Mouse (Mus musculus) heart, postnatal 25 days (tissue): ENCODE measurements around the gene Cox18. TPM values are rescaled to one million over a fixed set of nuclear protein-coding genes. Genes with fewer than 3 reads are reported as not detected.
"Not testable (repeated sequence)": the region's sequence is repeated elsewhere in the genome, so short reads cannot be mapped to it uniquely, and the experiment has no call there.

ENCODE experiments used
- DNase-seq: peaks from one replicate; pipeline ENCODE4 v3.0.0; 2022; ENCODE audit warnings: low spot score
- intact Hi-C: fragments of 180-260 bp; cut with DNase I; formaldehyde crosslinking; loops from one replicate; pipeline ENCODE4 v1.15.1; 2025
- total RNA-seq, 2 experiments: library from RNA; stranded (reverse); gene quantifications; 2 replicates each; pipeline ENCODE4 v1.2.3; 2021

The Cox18 gene
- 10 to 100 TPM; 12.2 to 13.0 TPM for total RNA-seq

DNA sequence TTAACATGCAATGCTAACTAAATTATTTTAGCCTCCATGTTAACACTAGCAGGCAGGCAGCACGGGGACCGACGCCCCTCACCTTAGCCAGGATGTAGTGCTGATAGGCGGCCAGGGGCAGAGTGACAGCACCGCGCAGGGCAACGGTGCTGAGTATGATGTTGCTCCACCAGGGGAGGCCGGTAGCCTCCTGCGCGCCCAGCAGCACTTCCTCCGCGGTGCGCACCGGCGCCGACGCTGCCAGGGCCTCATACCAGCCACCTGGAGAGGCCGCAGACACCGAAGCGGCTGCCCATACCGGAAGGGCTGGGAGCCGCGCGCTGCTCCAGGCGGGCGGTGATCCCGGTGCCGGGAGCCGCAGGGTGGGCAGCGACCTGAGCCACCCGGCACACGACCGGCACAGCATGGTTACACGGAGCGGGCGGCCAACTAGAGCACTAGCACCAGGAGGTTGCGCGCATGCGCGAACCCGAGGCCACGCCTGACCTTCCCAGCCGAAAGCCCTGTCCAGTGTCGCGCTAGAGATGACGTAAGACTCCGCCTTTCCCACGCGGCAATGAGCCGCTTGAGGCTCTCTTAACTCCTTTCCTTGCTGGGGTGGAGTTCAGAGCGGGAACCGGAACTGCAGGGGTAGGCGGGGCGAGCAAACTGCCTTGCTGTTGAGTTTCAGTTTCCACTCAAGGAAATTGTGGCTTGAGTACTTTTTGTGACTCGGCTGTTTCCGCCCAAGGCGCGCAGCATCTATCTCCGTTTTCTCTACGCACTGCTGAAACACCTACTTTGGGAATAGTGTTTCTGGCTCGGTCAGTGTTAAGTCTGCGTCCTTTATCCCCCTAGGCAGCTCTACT, at the start of gene Cox18:
Cox18 (minus strand) TSS at position 468 of the 848 bp plus-strand sequence.
- intact Hi-C loops: loop anchor here (1.0 kb wide), 1 partner anchor 143 kb away; the partner anchor contains the start of gene Ankrd17
- peak; percentile 99 for DNase-seq

DNA sequence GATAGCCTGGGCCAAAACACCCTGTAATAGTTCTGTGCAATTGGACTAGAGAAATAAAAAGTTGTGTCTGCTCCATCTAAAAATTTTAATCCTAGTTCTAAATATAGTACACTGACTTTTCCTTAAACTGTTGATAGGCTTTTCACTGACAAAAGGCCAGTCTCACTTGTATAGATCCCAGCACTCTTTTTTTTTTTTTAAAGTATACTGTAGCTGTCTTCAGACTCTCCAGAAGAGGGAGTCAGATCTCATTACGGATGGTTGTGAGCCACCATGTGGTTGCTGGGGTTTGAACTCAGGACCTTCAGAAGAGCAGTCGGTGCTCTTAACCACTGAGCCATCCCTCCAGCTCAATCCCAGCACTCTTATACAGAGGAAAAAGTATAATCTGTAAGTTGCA, 38.4 kb upstream of the Cox18 start:
- DNase-seq, intact Hi-C loops: not testable (repeated sequence)

DNA sequence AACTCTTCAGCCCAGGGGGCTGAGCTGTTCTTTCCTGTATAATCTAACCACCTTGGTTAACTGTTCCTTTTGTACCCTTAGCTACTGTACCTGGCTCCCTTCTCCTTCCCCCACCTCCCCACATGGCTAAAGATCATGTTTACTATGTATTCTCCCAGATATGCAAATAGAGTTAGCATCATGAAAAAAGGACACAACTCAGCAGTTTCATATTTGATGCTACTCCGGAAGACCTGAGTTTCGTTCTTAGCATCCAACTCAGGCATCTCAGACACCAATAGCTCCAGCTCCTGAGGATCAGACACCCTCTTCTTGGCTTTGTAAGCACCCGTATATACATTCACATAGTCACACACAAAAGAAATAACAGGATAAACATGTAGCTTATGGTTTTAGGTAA, 33.2 kb upstream of the Cox18 start:
- intact Hi-C loops: no loop called here
- DNase-seq: no peak

DNA sequence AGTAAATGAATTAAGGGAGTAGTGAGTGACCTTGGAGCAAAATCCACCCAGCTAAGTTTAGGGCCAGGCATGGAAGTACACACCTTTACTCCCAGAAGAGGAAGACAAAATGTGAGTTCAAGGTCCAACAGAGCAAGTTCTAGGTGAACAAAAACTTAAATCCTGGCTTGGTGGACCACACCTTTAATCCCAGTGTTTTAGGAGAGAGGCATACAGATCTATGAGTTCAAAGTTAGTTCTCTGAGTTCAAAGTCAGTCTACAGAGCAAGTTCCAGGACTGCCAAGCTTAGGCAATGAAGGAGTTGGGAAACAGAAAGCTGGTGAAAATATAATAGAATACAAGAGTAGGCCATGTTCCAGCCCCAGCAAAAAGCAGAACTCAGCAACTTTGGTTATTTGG, 23.7 kb upstream of the Cox18 start:
- DNase-seq: no peak
- intact Hi-C loops: no loop called here

DNA sequence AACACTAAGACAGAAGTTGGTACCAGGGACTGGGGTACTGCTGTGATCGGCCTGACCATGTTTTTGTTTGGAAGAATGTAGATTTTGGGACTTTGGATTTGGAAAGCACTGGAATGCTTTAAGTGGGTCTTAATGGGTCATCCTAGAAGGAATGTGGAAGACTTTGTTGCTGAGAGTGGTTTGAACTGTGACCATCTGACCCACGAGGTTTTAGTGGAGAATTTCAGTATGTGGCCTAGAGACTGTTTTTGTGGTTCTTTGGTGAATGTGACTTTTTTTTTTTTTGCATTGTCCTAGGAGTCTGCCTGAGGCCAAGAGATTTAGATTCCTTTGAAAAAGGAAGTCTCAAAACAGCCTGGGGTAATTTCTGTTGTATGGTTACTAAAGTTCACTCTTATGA, 23.2 kb upstream of the Cox18 start:
- intact Hi-C loops: no loop called here
- DNase-seq: no peak

DNA sequence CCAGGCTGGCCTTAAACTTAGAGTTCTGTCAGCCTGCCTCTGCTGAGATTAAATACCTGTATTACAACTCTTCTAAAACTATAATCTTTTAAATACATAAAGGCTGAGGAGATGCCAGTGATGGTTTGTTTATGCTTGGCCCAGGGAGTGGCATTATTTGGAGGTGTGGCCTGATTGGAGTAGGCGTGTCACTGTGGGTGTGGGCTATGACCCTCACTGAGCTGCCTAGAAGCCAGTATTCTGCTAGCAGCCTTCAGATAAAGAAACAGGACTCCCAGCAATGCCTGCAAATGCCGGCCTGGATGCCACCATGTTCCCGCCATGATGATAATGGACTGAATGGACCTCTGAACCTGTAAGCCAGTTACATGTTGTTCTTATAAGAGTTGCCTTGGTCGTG, 22.8 kb upstream of the Cox18 start:
- no peak for DNase-seq
- intact Hi-C loops: no loop called here

DNA sequence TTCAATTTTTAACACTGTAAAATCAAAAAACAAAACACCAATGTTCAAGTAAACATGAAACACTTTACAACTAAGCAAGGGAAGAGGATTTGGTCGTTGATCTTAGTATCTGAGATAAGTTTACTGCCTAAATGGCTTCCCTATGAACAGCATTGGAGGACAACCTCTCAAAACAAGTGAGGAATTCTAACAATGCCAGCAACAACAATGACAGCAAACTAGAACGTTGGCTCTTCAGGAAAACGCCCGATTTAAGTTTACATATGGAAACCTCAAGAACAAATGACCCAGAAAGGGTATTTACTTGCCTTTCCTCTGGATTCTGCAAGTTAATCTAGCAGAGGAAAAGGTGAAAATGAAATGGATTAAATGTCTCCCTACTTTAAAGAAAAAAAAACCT, 21.6 kb upstream of the Cox18 start:
- intact Hi-C loops: no loop called here
- no peak for DNase-seq

DNA sequence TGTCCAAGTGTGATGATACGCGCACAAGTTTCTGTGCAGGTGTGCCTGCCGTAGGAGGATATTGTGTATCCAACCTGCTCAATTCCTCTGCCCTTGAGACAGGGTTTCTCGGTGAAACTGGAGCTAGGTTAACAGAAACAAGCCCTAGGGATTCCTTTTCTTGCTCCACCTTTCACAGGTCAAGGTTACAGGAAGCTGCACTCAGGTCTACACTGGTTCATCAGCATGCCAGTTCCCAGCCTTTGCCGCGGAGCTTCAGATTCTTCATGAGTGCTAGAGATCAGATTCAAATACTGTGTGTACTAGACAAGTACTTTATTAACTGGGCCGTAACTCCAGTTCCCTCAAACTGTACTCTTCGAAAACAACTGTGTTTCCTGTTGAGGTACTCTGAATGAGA, 11.4 kb upstream of the Cox18 start:
- intact Hi-C loops: no loop called here
- no peak for DNase-seq

DNA sequence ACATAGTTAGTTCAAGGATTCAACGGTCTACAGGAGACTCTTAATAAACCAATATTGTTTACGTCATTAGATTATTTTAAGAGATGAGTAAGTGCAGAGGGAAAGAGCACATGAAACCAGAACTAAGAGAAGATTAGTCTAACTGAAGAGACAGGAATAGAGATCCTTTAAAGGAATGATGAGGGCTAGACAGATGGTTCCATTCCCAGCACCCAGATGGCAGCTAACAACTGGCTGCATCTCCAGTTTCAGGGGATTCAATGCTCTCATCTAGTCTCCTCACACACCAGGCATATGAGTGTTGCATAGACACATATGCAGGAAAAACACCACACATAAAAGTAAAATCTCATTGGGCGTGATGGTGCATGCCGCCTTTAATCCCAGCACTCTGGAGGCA, 9.5 kb upstream of the Cox18 start:
- intact Hi-C loops: no loop called here
- DNase-seq: no peak

DNA sequence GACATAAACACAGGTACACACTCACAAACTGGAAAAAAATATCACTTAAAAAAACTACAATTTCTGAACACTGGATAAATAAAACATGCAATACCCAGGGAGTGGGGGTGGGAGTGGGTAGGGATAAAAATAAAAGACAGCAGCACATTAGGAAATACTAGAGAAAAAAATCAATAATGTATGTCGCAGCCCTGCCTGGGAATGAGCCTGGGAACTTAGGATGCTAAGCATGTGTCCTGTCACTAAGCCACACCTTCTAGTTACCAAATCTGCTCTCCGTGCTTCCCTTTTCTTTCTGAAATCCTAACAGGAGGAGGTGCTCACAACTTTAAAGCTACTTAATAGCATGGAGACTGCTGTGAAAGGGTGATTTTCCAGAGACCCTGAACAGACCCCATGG, 6.0 kb upstream of the Cox18 start:
- DNase-seq: no peak
- intact Hi-C loops: loop anchor here (5.0 kb wide), 1 partner anchor 58 kb away; no protein-coding TSS in a partner anchor

DNA sequence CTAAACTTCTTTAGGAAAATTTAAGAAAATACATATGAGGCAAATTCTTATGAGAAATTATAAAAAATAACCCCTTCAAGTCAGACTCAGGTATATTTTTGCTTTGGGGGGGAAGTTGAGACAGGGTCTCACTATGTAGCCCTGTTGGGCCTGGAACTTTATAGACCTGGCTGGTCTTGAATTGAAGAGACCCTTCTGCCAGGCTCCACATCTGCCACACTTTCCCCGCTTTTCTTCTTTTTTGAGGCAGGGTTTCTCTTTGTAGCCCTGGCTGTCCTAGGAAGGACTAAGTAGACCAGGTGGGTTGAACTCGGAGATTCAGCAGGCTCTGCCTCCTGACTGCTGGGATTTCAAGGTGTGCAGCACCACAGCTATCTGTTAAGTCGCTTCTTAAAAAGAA, 2.9 kb upstream of the Cox18 start:
- DNase-seq: no peak
- intact Hi-C loops: loop anchor here (5.0 kb wide), 1 partner anchor 61 kb away; no protein-coding TSS in a partner anchor

DNA sequence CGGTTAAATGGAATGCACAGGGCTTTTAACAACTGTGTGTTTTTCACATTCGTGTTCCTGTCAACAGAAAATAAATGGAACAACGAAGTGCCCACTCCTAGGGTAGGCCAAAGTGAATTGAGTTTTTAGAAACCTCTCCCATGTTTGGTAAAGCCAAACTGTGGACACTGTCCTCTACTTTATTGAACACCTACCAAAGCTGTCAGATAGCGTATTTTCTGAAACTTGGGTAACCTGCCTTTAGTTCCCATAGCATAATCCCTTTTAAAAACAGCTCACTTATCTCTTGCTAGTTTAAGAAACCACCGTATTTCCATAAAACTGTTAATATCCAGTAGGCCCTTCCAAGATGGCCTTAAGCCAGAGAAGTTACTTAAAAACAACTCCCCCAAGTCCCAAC, 929 bp upstream of the Cox18 start:
- no peak for DNase-seq
- intact Hi-C loops: loop anchor here (5.0 kb wide), 1 partner anchor 63 kb away; no protein-coding TSS in a partner anchor

DNA sequence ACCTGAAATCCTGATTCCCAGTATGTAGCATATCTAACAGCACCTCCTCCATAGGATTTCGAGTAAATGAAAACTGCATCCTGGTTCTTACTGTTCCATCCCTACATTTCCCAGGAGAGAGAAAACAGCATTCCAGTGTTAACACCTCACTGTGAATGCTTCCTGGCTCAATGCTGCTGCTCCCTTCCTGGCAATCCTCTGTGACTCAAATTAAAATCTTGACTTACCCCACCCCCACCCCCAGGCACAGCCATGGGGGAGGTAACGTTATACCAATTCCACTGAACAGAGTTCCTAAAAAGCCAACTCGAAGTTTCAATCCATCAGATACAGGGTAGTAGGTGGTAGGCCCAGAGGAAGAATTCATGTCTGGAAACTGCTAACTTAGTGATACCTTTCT, 864 bp downstream of the Cox18 start:
- DNase-seq: no peak
- intact Hi-C loops: loop anchor here (1.0 kb wide), 1 partner anchor 143 kb away; the partner anchor contains the start of gene Ankrd17

DNA sequence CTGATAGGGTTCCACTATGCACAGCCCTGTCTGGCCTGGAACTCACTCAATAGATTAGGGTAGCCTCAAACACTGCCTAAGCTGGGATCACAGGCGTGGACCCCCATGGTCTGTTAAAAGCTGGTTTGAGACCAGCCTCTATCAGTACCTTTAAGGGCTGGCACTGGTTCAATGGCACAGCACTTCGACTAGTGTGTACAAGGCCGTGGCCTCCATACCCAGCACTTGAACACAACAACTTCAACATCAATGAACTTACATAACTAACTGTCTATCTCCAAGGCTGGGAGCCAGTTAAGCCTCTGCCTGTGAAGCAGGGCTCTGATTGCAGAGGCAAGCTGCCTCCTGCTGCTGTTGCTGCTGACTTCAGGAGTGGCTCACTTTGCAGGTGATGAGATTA, 6.0 kb downstream of the Cox18 start:
- intact Hi-C loops: no loop called here
- DNase-seq: no peak

DNA sequence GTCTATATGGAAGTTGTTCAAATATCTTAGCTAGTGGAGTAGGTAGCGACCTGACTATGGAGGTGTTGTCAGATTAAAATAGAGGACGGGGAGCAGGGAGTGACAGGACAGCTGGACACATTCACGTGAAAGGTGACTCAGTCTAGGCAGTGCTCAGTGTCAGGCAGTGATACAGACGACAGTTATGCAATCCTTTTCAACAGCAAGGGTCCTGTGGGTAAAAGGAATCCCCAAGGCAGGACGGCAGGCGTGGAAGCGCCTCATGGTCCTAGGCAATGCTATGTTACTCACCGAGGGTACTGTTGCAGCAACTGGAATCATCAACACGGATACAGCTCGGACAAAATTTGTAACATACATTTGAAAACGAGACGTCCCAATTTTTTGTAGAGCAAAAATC, 6.6 kb downstream of the Cox18 start:
- no peak for DNase-seq
- intact Hi-C loops: no loop called here

DNA sequence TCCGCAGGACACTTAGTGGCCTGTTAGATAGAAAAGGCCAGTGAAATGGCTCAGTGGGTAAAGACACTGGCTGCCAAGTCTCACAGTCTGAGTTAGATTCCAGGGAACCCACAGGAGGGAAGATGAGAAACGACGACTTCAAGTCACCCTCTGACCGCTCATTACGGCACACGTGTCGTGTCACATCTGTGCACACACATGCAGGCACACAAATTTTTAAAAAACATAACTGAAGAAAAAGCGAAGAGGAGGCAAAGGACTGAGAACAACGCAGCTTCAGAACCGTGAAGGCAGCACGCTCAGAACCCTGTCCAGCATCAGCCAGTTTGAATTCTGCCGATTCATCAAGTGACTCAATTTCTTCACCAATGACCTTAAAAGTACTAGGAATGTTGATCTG, 10.4 kb downstream of the Cox18 start:
- intact Hi-C loops: no loop called here
- DNase-seq: no peak

DNA sequence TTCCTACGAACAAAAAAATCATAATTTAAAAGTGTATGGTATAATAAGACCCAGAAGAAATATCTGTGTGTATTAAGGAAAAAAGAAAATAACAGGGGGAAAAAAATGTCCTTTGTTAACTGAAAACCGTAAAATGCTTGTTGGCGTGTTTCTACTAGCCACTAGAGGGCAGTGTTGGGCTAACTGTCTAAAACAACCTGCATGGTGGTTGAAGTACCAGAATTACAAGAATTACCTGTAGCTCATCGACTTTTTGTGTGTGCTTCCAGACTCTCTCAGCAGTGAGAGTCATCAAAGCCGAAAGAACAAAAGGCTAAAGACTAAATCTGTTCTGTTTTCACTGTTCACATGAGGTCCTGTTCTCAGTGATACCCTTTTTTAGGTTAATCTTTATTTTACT, 20.6 kb downstream of the Cox18 start:
- intact Hi-C loops: loop anchor here (1.0 to 5.0 kb wide), 3 partner anchors 297 to 449 kb away; no protein-coding TSS in a partner anchor
- DNase-seq: no peak

DNA sequence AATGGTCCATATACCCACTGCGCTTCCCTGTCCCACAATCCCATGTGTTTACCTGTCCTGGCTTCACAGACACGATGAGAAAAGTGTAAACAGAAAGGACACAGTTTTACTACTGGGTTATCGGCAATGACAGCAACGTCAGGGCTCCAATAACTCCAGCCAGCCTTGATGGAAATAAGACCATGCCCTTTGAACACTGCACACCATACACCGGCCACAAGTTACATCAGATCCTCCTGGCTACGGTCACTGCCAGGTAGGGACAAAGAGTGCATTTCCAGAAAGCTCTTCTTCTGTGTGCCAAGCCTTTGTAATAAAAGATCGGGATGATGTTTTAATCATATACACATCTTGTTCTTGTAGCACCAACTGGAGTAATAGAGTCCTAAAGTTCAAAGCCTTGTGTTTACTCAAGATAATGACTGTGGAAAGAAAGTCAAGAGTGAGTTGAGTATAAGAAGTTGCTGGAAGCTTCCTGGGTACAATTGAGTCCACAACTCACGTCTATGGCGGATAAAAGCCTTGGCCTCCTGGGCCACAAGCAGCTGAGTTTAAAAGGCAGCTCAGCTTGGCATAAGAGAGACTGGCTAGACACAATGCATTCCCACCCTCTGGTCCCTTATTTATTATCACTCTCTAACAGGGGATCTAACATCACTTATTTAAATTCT, 21.2 kb downstream of the Cox18 start:
- intact Hi-C loops: loop anchor here (1.0 to 5.0 kb wide), 3 partner anchors 298 to 450 kb away; no protein-coding TSS in a partner anchor
- no peak for DNase-seq

DNA sequence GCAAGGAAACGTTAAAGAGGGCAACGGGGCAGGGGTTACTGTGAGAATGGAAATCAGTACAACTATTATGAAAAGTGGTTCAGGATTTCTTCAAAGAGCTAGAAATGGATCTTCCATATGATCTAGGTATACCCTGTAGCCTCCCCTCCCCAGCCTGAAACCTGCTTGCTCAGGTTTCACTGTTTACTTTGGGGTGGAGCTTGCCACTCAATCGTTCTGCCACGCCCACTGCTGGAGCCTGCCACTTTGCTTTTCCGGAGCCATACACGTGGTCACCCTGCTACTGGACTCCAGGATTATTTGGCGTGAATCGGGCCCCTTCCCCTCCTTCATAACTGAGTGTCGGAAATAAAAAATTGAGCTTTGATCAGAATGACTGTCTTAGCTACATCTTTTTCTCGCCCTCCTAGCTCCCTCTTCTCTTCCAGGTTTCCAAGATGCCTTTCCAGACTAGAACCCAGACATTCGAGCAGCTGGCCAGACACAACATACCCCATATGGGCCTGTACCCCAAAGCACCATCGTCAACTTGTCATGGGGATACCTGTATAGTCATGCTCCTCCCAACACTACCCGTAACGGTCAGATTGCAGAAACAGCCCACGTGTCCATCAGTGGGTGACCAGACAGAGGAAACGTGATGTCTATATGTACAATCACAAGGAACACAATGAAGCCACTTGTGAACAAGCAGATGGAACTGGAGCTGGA, 23.7 kb downstream of the Cox18 start:
- DNase-seq: no peak
- intact Hi-C loops: loop anchor here (5.0 to 10.0 kb wide), 4 partner anchors 143 to 485 kb away; no protein-coding TSS in a partner anchor

DNA sequence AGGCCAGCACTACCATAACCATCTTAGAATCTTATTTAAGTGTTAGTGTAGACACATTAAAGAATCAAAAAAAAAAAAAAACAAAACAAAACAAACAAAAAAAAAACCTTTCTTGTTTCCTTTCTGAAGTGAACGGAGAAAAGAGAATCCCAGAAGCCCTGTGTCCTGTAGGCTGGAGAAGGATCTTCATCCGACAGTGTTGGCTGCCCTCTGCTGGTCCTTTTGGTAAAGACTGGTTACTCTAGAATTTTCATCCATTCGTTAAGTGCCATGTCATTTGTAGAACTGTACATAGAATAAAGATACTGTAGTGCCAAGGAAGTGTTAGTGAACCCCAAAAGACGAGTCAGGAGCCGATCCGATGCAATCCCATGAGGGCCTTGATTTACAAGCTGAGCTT, 29.0 kb downstream of the Cox18 start:
- DNase-seq: no peak
- intact Hi-C loops: loop anchor here (1.0 to 10.0 kb wide), 3 partner anchors 138 to 480 kb away; no protein-coding TSS in a partner anchor
